8 mouse cellular contexts compared by ENCODE assay signal in genomic region chr3:146813624-146814023, GRCm38 (mm10). TPM values are rescaled to one million over a fixed set of nuclear protein-coding genes. Genes with fewer than 3 reads are reported as not detected.
DNase-seq lines count a peak whose midpoint lies in the region; ATAC-seq and TF ChIP-seq lines count a peak whose summit lies in the region.

No protein-coding gene starts in this region.

- H3K4me2 ChIP-seq in heart, embryonic 11.5 days: peak overlapping the region; percentile 86
- peak overlapping the region; percentile 87 for H3K4me2 ChIP-seq in forebrain, embryonic 13.5 days
- H3K4me2 ChIP-seq in liver, embryonic 14.5 days (ENCODE audit: low read depth): peak overlapping the region; percentile 67

- H3K9ac ChIP-seq in heart, embryonic 11.5 days (ENCODE audit: low read depth, low read length): peak overlapping the region; percentile 87
- peak overlapping the region; percentile 96 for H3K9ac ChIP-seq in forebrain, embryonic 13.5 days
- H3K9ac ChIP-seq in liver, embryonic 14.5 days (replicated peaks): peak overlapping the region; percentile 82

- DNase-seq in heart, postnatal 25 days (ENCODE audit: low spot score): no peak
- DNase-seq in liver, embryonic 14.5 days (ENCODE audit: low read depth in 3 of 3, low spot score in 3 of 3): no peak
- no peak for DNase-seq in right cerebral cortex, postnatal 14 days
- no peak for DNase-seq in adrenal gland, adult 2 months
- no peak for DNase-seq in testis, postnatal 10 days (ENCODE audit: low spot score)

- no peak for ATAC-seq in heart, embryonic 11.5 days (replicated peaks; ENCODE audit: insufficient number of reproducible peaks, low FRiP score, low TSS enrichment)
- ATAC-seq in forebrain, embryonic 13.5 days: no peak
- no peak for ATAC-seq in liver, embryonic 14.5 days (ENCODE audit: insufficient read depth)

- no peaks in the 10 kb centered on the region for H3K27me3 ChIP-seq in heart, embryonic 11.5 days (ENCODE audit: control insufficient read depth, insufficient read depth, low read length)
- no peaks in the 10 kb centered on the region for H3K27me3 ChIP-seq in E14TG2a.4 (ENCODE audit: insufficient read depth, low read length)
- peaks cover 6% of the 10 kb centered on the region; the same call in 1 of the 2 replicates for H3K27me3 ChIP-seq in forebrain, embryonic 13.5 days
- H3K27me3 ChIP-seq in liver, embryonic 14.5 days (ENCODE audit: control insufficient read depth, insufficient read depth, low read length): no peaks in the 10 kb centered on the region

- no peak for TF ChIP-seq EP300 in liver, embryonic 14.5 days (IDR thresholded peaks at IDR 0.05; ENCODE audit: low read depth)

- no peaks in the 10 kb centered on the region for H3K9me3 ChIP-seq in heart, embryonic 11.5 days (replicated peaks; ENCODE audit: control insufficient read depth, low read length)
- H3K9me3 ChIP-seq in E14TG2a.4 (ENCODE audit: low read length): no peaks in the 10 kb centered on the region
- no peaks in the 10 kb centered on the region for H3K9me3 ChIP-seq in forebrain, embryonic 13.5 days (replicated peaks)
- H3K9me3 ChIP-seq in liver, embryonic 14.5 days (ENCODE audit: control insufficient read depth, low read length): no peaks in the 10 kb centered on the region

- no peaks in the 10 kb centered on the region for H3K36me3 ChIP-seq in heart, embryonic 11.5 days (ENCODE audit: control insufficient read depth, insufficient read depth, low read length)
- H3K36me3 ChIP-seq in E14TG2a.4 (ENCODE audit: insufficient read depth, low read length): no peaks in the 10 kb centered on the region
- no peaks in the 10 kb centered on the region for H3K36me3 ChIP-seq in forebrain, embryonic 13.5 days (ENCODE audit: poor library complexity, severe bottlenecking)
- H3K36me3 ChIP-seq in liver, embryonic 14.5 days (replicated peaks; ENCODE audit: control insufficient read depth, insufficient read depth, low read depth): no peaks in the 10 kb centered on the region

- intact Hi-C loops in heart, postnatal 25 days (cut with DNase I): loop anchor here (5.0 kb wide), 3 partner anchors 39 to 316 kb away; partner anchors contain the start of genes Gng5, Rpf1, Spata1 and Ttll7

- 53% methylated on average over 7 of the region's 7 CpGs for WGBS in heart, embryonic 11.5 days (ENCODE audit: insufficient replicate concordance)
- 62% methylated on average over 7 of the region's 7 CpGs for WGBS in forebrain, embryonic 13.5 days
- WGBS in liver, embryonic 14.5 days (ENCODE audit: insufficient replicate concordance): 57% methylated on average over 7 of the region's 7 CpGs

- H3K4me1 ChIP-seq in heart, embryonic 11.5 days (ENCODE audit: control insufficient read depth, insufficient read depth, low read length): peaks cover 6% of the 10 kb centered on the region; the same call in 1 of the 2 replicates
- peaks cover 12% of the 10 kb centered on the region; the same call in 1 of the 2 replicates for H3K4me1 ChIP-seq in E14TG2a.4 (replicated peaks; ENCODE audit: low read depth, low read length)
- peaks cover 22% of the 10 kb centered on the region for H3K4me1 ChIP-seq in forebrain, embryonic 13.5 days
- peaks cover 0 to 4% of the 10 kb centered on the region in 2 experiments; a peak in 1 of 4 replicates for H3K4me1 ChIP-seq in liver, embryonic 14.5 days (replicated peaks; ENCODE audit: control insufficient read depth in 2 of 2, insufficient read depth in 2 of 2, low read length in 1 of 2)

- H3K4me3 ChIP-seq in heart, embryonic 11.5 days (ENCODE audit: low read depth, low read length): peak overlapping the region; percentile 71
- H3K4me3 ChIP-seq in E14TG2a.4 (replicated peaks; ENCODE audit: low read length): peak overlapping the region; percentile 95
- H3K4me3 ChIP-seq in forebrain, embryonic 13.5 days: peak overlapping the region; percentile 99
- peak overlapping the region; percentile 62 to 89 for H3K4me3 ChIP-seq in liver, embryonic 14.5 days (ENCODE audit: insufficient read depth in 1 of 2, low read depth in 2 of 2, low read length in 2 of 2)

- peak overlapping the region; percentile 90 for H3K27ac ChIP-seq in heart, embryonic 11.5 days (ENCODE audit: low read depth, low read length)
- no peak overlapping the region for H3K27ac ChIP-seq in forebrain, embryonic 13.5 days
- H3K27ac ChIP-seq in liver, embryonic 14.5 days: no peak overlapping the region

- no peak for TF ChIP-seq CTCF in E14TG2a.4 (conservative IDR thresholded peaks at IDR 0.05; ENCODE audit: low read length)
- no peak for TF ChIP-seq CTCF in liver, embryonic 14.5 days (IDR thresholded peaks at IDR 0.05; ENCODE audit: low read depth)

RNA-seq across cellular contexts. Expression of gene Prkacb, which starts 0.8 kb away (rescaled TPM):
- polyA plus RNA-seq in heart, embryonic 11.5 days (2014; fragmentation: Nextera tagmentation; extraction: Ambion mirVana): 46.3 and 54.1 TPM in 2 replicates
- total RNA-seq in heart, postnatal 25 days (2021): 10 to 100 TPM; 61.9 to 64.4 TPM
- 92.7 and 104 TPM in 2 replicates for polyA plus RNA-seq in forebrain, embryonic 13.5 days (2015; fragmentation: Nextera tagmentation; extraction: Ambion mirVana)
- polyA plus RNA-seq in liver, embryonic 14.5 days (2012; rRNA removed): 4.8 and 6.1 TPM in 2 replicates
- polyA plus RNA-seq in liver, embryonic 14.5 days (2014; fragmentation: Nextera tagmentation; extraction: Ambion mirVana): 10.9 and 12.5 TPM in 2 replicates
- total RNA-seq in adrenal gland, adult 2 months (2021): 100 to 1,000 TPM in 1 of 2 experiments, 10 to 100 TPM in 1; 92.9 to 124 TPM
- 29.8 and 38.8 TPM in 2 replicates for polyA plus RNA-seq in adrenal gland, adult 2 months (2012; rRNA removed)

RNA-seq across cellular contexts. Expression of gene Ttll7, which starts 38.5 kb away (rescaled TPM):
- polyA plus RNA-seq in heart, embryonic 11.5 days (2014; fragmentation: Nextera tagmentation; extraction: Ambion mirVana): 2.8 and 3.3 TPM in 2 replicates
- total RNA-seq in heart, postnatal 25 days (2021): 1 to 10 TPM; 3.3 to 4.7 TPM
- 6.0 and 6.1 TPM in 2 replicates for polyA plus RNA-seq in forebrain, embryonic 13.5 days (2015; fragmentation: Nextera tagmentation; extraction: Ambion mirVana)
- polyA plus RNA-seq in liver, embryonic 14.5 days (2012; rRNA removed): 0.23 and 0.34 TPM in 2 replicates
- polyA plus RNA-seq in liver, embryonic 14.5 days (2014; fragmentation: Nextera tagmentation; extraction: Ambion mirVana): 0.47 and 0.48 TPM in 2 replicates
- total RNA-seq in adrenal gland, adult 2 months (2021): 10 to 100 TPM in 1 of 2 experiments, 1 to 10 TPM in 1; 4.3 to 12.1 TPM
- 1.7 and 1.9 TPM in 2 replicates for polyA plus RNA-seq in adrenal gland, adult 2 months (2012; rRNA removed)
